Mouse (Mus musculus): ENCODE data around the gene Per1.

Gene Per1

DNA sequence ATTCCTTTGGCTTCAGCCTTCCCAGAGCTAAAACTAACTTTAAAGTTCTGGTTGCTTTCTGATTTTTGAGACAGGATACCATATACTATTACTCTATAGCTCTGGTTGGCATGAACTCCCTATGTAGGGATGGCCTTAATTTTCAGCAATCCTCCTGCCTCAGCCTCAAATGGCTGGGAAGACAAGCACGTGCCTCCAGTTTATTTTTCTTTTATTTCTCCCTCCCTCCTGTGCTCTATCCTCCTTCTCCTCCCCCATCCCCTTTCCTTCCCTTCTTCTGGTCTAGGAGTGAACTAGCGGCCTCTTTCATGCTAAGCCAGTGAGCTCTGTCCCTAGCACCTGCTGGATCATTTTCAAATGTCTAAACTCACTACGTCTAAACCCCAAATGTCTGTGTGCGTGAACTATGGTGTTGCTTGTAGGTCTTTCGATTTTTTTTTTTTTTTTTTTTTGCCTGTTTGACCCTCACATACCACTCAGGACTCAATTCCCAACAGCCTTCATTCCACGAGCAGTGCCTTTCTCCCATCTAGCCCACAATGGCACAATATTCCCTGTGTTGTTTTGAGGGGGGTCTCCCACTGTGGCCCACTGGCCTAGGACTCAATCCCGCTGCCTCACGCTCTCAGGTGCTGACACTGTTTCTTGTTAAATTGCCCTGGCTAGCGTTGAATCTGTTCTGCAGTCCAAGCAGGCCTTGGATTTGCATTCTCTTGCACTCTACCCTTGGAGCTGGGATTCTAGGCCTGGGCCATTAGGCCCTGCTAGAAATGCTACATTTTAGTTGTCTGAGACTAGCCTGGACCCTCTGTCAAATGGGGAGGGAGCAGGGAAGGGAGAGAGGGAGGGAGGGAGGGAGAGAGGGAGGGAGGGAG is 30.5 kb upstream of the Per1 start:
- no peak for DNase-seq (ENCODE audit: low spot score in 2 of 2)

DNA sequence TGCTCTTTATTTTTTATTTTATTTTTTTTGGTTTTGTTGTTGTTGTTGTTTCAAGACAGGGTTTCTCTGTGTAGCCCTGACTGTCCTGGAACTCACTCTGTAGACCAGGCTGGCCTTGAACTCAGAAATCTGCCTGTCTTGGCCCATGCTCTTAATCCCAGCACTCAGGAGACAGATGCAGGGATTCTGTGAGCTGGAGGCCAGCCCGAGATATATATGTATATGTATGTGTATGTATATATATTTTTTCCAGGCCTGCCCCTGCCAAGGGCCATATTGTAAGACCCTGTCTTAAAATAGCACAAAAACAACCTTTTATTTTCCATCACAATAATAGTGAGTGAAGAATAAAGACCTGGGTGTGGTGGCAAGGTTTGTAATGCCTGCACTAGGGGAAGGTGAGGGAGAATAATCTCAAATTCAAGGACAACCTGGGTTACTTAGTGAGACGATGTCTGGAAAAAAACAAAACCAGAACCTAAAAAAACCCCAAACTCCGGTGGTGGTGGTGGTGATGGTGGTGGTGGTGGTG is 29.6 kb upstream of the Per1 start:
- DNase-seq (ENCODE audit: low spot score in 2 of 2), result no peak

DNA sequence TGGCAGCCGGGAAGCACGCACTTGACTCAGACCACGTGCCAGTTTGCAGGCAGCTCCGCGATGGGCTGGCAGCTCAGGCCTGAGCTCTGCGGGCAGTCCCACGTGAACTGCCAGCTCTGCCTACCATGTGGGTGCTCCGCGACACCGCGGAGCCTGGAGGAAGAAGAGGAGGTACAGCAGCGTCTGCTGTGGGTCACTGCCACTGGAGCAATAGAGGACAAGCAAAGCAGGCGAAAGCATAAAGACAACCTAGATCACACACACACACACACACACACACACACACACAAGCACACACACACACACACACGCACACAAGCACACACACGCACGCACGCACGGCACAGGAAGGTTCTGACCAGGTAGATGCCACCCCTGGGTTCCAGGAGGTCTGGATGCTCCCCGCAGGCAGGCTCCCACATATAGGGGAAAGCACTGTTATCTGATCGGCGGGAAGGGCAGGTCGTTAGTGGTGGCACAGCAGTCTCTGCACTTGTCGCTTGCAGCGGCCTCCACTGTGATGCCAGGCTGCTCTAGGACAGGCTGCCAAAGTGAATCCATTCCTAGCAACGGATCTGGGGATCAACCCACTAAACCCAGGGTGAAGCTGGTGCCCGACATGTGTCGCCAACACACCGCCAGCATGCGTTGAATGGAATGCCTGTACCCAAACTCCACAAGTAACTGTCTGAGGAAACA is 28.7 kb upstream of the Per1 start:
- DNase-seq (ENCODE audit: low spot score in 2 of 2), result peak in 1 of 2 experiments; percentile 42

DNA sequence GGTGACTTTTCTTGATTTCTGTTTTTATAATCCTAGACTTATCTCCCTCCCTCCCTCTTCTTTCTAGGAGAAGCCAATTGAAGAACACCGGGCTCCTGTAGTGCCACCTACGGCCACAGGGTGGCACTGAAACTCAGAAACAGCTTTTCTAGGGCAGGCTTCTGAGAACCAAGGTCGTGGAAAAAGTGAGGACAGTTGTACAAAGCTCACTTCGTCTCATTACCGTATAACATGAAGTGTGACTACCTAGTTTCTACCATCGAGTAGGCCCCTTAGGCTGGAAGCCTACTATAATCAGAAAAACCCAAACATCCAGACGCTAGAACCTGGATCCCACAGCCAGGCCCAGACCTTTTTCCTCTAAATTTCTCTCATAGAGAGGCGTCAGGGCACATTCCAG is 28.1 kb upstream of the Per1 start:
- peak; percentile 70 to 82 for DNase-seq (ENCODE audit: low spot score in 2 of 2)

DNA sequence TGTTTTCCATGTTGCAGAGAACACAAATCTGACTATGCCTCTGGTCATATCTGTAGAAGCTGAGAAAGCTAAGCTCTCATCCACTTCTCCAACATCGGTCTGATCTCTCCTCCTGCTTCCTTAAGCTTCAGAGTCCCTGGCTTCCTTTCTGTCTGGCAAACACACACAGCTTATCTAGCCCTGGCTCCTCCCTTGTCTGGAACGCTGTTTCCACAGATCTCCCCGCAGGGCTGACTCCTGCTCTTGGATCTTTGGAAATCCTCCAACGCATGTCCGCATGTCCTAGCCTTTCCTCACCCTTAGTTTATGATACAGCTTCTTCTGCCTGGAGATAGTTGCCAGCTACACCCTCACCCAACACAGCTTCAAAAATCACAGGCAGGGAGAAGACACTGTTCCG is 27.4 kb upstream of the Per1 start:
- no peak for DNase-seq (ENCODE audit: low spot score in 2 of 2)

DNA sequence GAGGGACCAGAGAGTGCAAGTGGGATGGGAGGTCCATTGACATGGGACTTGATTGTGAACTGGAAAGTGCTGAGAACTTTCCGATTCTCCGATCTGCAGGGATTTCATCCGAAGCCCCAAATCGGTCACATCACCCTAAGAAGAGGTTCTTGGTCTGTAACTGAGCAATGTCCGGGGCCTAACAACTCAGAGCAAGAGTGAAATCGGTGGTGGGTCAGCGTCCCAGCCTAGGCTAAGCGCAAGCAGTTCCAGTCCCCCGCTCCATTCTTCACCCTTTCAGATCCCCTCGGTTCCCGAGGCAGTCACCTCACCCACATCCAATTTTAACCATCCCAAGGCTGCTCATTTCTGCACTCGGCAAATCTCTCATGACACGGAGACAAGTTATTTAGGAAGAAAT is 24.9 kb upstream of the Per1 start:
- no peak for DNase-seq (ENCODE audit: low spot score in 2 of 2)

DNA sequence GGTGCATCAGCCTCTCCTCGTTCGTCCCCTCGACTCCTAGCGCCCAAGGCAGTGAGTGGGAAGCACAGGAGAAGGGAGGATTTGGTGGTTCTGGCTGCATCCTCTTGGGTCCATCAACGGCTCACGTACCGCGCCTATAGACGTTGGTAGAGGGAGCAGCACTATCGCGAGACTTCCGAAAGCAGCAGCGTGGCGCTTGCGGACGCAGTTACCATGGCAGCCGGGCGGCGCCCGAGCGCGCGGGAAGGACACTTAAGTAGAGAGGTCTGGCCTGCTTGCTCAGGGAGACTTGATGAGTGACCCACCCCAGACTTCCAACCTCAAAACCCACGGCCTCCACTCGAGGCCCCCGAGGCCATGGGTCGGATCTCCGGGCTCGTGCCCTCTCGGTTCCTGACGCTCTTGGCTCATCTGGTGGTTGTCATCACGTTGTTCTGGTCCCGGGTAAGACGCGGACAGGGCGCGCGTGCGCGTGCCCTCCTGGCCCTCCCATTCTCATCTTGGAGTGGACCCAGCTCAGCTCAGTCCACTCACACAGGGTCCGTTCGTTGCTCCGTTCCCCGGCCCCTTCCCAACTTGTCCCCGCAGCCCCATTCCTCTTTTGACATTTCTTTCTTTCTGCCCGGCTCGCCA is 24.3 kb upstream of the Per1 start, which contains the start of gene Tmem107:
TSS of gene Tmem107 (plus strand) at position 217 of the 633 bp plus-strand sequence.
- DNase-seq (ENCODE audit: low spot score in 2 of 2), result peak; percentile 87 to 90

DNA sequence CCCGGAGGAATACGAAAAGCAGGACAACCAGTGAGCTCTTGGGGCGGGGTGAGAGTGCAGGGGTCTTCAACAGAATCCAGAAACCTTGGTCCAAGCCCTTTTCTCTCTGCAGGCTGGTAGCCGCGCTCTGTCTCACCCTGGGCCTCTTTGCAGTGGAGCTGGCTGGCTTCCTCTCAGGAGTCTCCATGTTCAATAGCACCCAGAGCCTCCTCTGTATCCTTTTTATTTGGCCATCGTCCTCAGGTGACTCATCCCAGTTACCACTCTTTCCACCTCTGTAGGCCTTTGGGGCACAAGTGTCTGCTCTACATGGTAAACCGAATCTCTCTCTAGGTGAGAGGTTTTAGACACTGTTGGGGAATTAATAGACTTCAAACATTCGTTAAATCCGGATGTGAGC is 23.8 kb upstream of the Per1 start:
- DNase-seq (ENCODE audit: low spot score in 2 of 2), result no peak

DNA sequence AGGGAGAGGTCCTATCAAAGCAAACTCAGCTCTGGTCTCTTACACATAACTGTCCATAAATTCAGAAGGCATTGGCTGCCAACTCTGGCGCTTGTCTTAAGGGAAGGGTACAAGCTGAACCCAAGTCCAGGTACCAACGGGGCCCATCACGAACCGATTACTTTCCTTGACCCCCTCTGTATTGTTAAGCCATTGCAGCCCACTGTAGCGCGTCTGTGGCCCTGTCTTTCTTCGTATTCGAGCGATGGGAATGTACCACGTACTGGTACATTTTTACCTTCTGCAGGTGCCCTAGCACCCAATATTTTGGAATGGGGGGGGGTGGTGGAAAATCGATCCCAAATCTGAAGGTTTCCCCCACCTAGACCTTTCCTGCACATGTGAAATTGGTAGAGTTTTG is 22.8 kb upstream of the Per1 start:
- DNase-seq (ENCODE audit: low spot score in 2 of 2), result no peak

DNA sequence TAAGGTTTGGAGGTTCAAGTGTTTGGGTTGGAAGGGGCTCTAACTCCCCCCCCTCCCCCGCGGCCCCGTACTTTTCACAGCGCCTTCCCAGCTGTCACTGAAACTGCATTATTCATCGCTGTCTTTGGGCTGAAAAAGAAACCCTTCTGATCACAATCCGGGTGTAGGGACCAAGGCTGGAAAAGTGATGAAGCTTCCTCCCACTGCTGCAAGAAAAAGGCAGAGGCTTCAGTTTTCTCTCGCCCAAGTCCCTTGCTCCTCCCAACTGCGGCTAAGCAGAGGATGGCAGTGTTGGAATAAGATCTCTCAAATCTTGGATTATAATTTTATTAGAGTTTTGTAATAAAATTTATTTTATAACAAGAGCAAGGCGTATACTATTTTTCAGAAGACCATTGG is 22.4 kb upstream of the Per1 start:
- no peak for DNase-seq (ENCODE audit: low spot score in 2 of 2)

DNA sequence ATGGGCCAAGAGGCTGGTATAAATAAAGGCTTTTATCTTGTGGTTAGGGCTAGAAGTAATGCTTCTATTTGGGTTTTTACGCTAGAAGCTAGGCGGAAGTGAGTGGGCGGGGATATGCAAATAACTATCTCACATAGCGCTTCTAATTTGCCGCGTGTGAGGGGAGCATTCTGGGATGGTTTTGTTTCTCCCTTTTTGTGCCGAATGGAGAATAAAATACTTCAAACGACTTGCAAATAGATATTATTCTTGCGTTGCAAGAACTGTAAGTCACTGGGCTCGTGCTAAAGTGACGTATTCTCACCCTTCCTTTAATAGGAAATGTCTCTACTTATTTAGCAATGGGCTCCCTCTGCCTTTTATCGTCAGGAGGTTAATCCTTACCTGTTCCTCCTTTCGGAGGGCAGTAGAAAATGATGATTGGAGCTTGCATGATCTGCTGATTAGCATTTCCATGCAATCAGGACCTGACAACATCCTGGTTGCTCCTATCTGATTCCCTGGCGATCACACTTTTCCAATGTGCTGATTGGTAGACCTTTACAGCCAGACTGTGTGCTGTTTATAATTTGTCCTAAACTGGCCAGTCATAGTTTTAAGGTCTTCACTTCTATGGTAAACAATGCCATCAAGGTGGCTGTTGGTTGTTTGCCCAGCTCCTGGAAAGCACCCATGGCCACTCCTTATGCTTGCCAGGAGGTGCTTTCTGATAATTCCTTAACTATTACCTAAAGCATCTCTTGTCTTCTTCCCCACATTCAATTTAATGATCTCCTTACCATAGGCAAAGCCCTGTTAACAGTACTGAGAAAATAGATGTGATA is 21.7 kb upstream of the Per1 start:
- DNase-seq (ENCODE audit: low spot score in 2 of 2), result peak; percentile 91 to 93

DNA sequence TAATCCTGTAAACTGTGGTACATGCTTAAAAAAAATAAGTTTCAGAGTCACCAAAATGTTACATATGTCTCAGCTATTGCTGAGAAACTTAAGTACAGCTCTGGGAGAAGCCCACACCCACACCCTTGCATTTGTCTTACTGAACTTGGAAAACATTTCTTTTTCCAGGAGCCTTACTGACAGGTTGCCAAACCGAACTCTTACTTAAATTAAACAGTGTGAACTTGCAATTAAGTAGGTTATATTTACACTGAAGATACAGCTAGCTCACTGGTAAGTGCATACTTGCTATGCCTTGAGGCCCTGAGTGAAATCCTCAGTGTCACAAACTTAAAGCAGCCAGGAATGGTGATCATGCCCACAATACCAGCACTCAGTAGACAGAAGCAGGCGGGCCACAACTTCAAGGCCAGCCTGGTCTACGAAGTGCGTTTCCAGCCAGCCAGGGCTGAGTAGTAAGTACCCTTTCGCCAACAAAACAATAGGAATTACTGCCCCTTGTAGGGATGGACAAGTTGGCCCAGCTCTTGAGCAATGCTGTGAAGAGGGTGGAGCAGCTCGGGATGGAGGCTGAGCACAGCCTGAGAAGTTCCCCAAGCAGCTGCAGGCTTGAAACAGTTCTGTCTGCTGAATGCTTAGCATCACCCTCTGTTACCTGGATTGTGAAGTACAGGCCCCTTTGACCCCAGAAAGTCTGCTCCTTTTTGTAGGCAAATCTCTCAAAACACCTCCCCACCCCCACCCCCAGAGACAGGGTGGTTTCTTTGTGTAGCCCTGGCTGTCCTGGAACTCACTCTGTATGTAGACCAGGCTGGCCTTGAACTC is 20.9 kb upstream of the Per1 start:
- DNase-seq (ENCODE audit: low spot score in 2 of 2), result no peak

DNA sequence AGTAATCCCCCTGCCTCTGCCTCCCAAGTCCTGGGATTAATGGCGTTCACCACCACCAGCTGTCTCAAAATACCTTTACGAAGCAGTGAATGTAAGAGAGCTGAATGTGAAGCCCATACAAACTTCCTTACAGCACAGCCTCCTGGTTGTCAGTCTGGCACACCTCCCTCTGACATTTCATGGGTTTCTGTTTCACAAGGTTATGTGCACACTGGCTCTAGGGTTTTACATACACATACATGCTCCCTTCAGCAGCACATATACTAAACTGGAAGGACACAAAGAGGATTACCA is 20.3 kb upstream of the Per1 start:
- DNase-seq (ENCODE audit: low spot score in 2 of 2), result no peak

DNA sequence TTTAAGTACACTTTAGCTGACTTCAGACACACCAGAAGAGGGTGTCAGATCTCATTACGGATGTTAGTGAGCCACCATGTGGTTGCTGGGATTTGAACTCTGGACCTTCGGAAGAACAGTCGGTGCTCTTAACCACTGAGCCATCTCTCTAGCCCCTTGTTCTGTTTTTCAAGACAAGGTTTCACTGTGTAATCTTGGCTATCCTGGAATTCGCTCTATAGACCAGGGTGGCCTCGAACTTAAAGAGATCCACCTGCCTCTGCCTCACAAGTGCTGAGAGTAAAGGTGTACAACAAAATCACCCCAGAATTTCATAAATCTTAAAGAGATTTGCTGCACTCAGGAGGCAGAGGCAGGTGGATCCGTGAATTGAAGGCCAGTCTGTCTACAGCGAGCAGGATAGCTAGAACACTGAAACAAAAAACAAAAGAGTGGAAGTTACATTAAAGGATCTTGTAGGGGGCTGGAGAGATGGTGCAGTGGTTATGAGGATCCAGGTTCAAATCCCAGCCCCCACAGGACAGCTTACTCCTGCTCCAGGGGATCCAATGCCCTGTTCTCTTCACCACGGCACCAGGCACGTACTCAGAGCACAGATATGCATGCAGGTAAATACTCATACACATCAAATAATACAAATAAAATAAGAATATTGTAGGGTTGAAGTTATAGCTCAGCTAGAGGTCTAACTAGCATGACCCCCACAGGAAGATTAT is 19.1 kb upstream of the Per1 start:
- DNase-seq (ENCODE audit: low spot score in 2 of 2), result no peak

DNA sequence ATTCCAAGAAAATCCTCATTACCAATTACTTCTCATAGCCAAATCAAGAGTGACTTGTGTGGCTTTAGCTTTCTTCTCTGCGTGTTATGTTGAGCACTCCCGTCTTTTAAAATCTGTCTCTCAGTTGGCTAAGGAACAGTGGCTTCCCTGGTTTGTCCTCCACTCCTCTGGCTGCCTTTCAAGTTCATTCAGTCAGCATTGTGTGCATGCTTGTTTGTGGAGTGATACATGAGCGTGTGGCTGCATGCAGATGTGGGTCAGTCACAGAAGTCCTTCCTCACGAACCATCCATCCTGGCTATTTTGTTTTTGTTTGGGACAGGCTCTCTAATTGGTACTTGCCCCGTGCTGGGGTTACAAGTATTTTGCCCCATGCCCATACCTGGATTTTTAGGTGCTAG is 18.4 kb upstream of the Per1 start:
- no peak for DNase-seq (ENCODE audit: low spot score in 2 of 2)

DNA sequence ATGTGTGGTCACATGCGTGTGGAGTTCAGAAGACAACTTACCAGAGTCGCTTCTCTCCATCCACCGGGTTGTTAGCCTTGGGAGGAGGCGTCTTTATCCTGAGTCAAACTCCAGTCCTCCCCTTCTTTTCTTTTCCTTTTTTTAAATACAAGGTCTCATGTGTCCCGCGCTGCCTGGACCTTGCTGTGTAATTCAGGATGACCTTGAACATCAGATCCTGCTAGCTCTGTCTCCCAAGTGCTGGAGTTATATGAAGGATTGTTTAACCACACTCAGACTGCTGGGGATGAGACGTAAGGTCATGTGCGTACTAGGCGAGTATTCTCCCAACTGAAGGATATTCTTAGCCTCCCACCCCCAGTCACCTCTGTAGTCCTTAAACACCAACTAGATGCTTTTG is 17.7 kb upstream of the Per1 start:
- no peak for DNase-seq (ENCODE audit: low spot score in 2 of 2)

DNA sequence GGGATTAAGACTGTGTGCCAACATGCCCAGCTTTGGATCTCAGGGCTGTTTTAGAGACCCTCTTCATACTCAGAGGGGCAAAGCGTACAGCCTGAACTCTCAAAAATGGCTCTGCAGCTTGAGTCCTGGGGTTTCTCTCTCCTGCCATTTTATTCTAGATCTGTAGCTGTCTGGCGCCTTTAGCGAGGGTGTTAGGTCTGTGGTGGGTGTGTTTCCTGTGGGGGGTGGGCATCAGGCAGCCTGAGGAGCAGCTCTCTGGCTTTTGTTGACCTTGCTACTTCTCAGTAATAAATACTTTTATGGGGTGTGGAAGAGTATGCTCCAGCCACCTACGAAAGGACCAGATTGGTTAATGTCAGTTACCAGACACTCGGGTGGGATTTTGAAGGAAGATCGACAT is 17.0 kb upstream of the Per1 start:
- DNase-seq (ENCODE audit: low spot score in 2 of 2), result peak; percentile 67 to 82

DNA sequence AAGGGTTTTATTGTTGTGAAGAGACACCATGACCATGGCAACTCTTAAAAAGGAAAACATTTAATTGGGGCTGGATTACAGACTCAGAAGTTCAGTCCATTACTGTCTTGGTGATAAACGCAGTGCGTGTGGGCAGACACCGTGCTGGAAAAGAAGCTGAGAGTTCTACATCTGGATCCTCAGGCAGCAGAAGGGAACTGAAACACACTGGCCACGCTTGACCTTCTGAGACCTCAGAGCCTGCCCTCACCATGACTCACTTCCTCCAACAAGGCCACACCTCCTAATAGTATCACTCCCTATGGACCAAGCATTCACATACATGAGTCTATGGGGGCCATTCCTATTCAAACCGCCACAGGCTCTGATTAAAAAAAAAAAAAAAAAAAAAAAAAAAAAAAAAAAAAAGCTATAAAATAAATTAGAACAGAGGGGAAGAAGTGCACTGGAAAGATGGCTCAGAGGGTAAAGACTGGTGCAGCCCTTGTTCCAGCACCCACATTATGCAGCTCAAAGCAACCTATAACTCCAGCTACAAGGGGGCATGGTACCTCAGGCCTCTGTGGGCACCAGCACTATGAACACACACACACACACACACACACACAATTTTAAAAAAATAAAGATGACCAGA is 16.1 kb upstream of the Per1 start:
- peak in 1 of 2 experiments; percentile 63 for DNase-seq (ENCODE audit: low spot score in 2 of 2)

DNA sequence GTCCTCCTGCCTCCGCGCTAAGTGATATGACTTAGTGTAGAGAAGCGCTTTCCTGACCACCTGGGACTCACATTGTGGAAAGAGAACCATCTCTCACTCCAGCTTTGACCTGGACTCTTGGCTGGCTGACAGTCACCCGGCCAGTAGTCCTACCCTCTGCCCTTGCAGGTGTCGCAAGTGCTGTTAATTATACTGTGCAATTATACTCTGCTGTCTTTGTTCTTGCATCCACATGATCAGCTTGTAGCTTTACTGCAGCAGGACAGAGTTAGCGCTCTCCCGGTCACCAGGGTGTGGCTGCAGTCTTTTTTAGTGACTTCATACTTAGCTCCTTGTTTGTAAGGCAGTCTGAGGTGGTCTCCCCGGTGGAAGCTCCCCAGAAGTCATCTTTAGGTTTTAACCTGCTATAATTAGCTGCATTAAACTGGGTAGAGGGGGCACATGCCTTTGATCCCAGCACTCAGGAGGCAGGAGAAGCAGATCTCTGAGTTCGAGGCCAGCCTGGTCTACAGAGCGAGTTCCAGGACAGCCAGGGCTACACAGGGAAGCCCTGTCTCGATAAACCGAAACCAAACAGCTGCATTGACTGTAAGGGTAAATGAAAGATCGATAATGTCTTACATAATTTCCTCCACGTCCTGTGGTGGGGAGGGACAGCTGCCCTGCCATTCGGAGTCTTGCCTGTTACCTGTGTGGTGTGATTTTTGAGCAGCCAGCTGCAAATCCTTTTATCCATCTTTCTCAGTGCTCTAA is 14.7 kb upstream of the Per1 start:
- no peak for DNase-seq (ENCODE audit: low spot score in 2 of 2)

All from natural killer cell, adult 2 months (primary cell).